Mouse (Mus musculus): ENCODE results near the gene Tmco4. TPM values are rescaled to one million over a fixed set of nuclear protein-coding genes. Genes with fewer than 3 reads are reported as not detected.

Tmco4 gene
- polyA plus RNA-seq, 1 experiment from 2014 or later: 5.5 TPM

DNA sequence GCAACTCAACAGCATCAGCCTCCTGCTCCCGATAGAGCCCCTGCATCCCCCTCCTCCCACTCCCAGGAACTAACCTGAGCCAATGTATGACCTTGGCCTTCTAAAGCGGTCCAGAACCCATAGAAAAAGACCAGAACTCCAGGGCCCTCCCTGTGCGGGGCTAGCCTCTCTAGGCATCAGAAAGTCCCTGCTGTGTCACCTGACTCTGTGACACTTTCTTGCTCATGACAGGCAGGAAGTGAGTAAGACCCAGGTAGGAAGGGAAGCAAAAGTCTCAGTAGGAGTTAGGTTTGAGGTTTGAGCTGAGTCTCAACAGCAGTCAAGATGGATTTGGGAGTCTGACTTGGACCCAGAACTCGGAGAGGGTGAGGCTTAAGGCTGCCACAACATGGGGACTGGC, 114.3 kb downstream of the Tmco4 start:
- Histone ChIP-seq H3K4me2 (no peak overlapping the region), H3K36me3 (peaks cover 15% of the 10 kb centered on the region), H3K4me3 (no peak overlapping the region), H3K27me3 (peaks cover 7% of the 10 kb centered on the region), H3K27ac (0 out of 2 replicates have a peak overlapping the region, but pooled peaks have one; percentile 11), H3K9ac (no peak overlapping the region), H3K9me3 (no peaks in the 10 kb centered on the region), H3K4me1 (peaks cover 47% of the 10 kb centered on the region)
- 68% methylated on average over 4 of the region's 4 CpGs for WGBS
- no peak for ATAC-seq (ENCODE audit: insufficient number of reproducible peaks, low FRiP score, low TSS enrichment, low read depth)

- peaks cover 12% of the 10 kb centered on the region for H3K36me3 ChIP-seq
- WGBS: 48% methylated on average over 9 of the region's 9 CpGs
- H3K27ac ChIP-seq: no peak overlapping the region
- peaks cover 45% of the 10 kb centered on the region for H3K4me1 ChIP-seq
- H3K4me3 ChIP-seq: no peak overlapping the region
- H3K4me2 ChIP-seq: 0 out of 2 replicates have a peak overlapping the region, but pooled peaks have one; percentile 7
- no peaks in the 10 kb centered on the region for H3K9me3 ChIP-seq
- peaks cover 13% of the 10 kb centered on the region for H3K27me3 ChIP-seq
- no peak for ATAC-seq (ENCODE audit: insufficient number of reproducible peaks, low FRiP score, low TSS enrichment, low read depth)
- no peak overlapping the region for H3K9ac ChIP-seq
Observed at GRCm38 (mm10) chr4:139088982-139089671, 116.4 kb downstream of the Tmco4 start.

GRCm38 (mm10) chr4:139090303-139090940, 117.7 kb downstream of the Tmco4 start:
- Histone ChIP-seq H3K9ac (no peak overlapping the region), H3K4me3 (peak overlapping the region; percentile 76), H3K27me3 (peaks cover 15% of the 10 kb centered on the region), H3K4me1 (peaks cover 48% of the 10 kb centered on the region), H3K27ac (peak overlapping the region; percentile 89; the same call in 1 of the 2 replicates), H3K9me3 (no peaks in the 10 kb centered on the region), H3K4me2 (peak overlapping the region; percentile 92), H3K36me3 (no peaks in the 10 kb centered on the region)
- 58% methylated on average over 15 of the region's 15 CpGs for WGBS
- ATAC-seq (ENCODE audit: insufficient number of reproducible peaks, low FRiP score, low TSS enrichment, low read depth): no peak

GRCm38 (mm10) chr4:139091066-139091465, 118.4 kb downstream of the Tmco4 start:
- peak overlapping the region; percentile 89 for H3K27ac ChIP-seq
- WGBS: 23% methylated on average over 7 of the region's 7 CpGs
- peak overlapping the region; percentile 92 for H3K4me2 ChIP-seq
- ATAC-seq (ENCODE audit: insufficient number of reproducible peaks, low FRiP score, low TSS enrichment, low read depth): no peak
- H3K27me3 ChIP-seq: peaks cover 15% of the 10 kb centered on the region
- H3K36me3 ChIP-seq: no peaks in the 10 kb centered on the region
- H3K4me1 ChIP-seq: peaks cover 52% of the 10 kb centered on the region
- H3K9ac ChIP-seq: peak overlapping the region; percentile 88
- no peaks in the 10 kb centered on the region for H3K9me3 ChIP-seq
- H3K4me3 ChIP-seq: peak overlapping the region; percentile 76

DNA sequence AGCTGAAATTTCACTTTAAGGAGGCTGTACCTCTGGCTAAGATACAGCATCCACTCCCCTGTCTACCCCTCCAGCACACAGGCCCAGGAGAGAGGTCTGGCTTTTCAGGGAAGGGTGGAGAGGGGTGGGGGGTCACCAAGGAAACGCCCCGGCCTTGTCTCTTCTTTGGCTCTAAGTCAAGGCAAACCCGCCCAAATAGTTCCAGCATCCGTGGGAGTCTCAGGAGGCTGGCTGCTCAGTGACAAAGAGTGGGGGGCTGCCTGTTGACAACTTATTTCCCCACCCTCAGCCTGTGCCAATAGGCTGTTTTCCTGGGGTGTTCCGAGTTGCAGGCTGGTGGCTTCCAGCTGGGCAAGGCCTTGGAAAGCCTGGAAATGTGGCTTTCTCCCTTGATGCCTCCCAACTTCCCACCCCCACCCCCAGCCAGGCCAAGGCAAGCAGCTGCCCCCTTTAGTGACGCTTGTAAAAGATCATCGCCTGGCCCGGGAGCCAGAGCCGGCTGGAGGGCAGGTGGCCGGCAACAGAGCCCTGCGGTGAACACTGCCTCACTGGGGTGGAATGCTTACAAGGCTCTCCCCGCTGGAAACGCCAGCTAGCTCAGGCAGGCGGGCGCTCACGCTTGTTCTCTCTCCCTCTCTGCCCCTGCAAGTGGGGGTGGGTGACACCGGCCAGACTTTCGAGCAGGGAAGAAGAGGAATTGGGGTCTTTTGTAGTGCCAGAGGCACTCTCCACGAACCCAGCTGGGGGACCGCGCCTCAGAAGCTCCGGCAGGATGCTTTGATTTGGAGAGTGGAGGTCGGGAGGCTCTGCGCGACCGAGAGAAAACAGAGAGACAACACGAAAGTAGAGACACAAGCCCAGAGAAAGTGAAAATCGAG, 119.0 kb downstream of the Tmco4 start:
- Histone ChIP-seq H3K27me3 (peaks cover 15% of the 10 kb centered on the region), H3K4me2 (peak overlapping the region; percentile 92), H3K36me3 (no peaks in the 10 kb centered on the region), H3K9ac (peak overlapping the region; percentile 88), H3K27ac (peak overlapping the region; percentile 89), H3K4me3 (peak overlapping the region; percentile 76), H3K9me3 (no peaks in the 10 kb centered on the region), H3K4me1 (peaks cover 55% of the 10 kb centered on the region)
- WGBS: 4% methylated on average over 28 of the region's 28 CpGs
- peak; percentile 40; the same call in 1 of the 2 replicates for ATAC-seq (ENCODE audit: insufficient number of reproducible peaks, low FRiP score, low TSS enrichment, low read depth)

GRCm38 (mm10) chr4:139092356-139093195, 119.9 kb downstream of the Tmco4 start, which contains the start of gene Nbl1:
Nbl1 (minus strand) TSS chr4:139092993.
- under 1% methylated on average over 87 of the region's 105 CpGs for WGBS
- H3K4me1 ChIP-seq: peaks cover 55% of the 10 kb centered on the region
- 0 out of 2 replicates have a peak, but pooled peaks have one; percentile 35 for ATAC-seq (ENCODE audit: insufficient number of reproducible peaks, low FRiP score, low TSS enrichment, low read depth)

GRCm38 (mm10) chr4:139093196-139093530, 120.5 kb downstream of the Tmco4 start:
- 22% methylated on average over 13 of the region's 13 CpGs for WGBS
- H3K27ac ChIP-seq: peak overlapping the region; percentile 89
- no peaks in the 10 kb centered on the region for H3K36me3 ChIP-seq
- H3K4me3 ChIP-seq: peak overlapping the region; percentile 76
- peak overlapping the region; percentile 88; the same call in 1 of the 2 replicates for H3K9ac ChIP-seq
- peaks cover 55% of the 10 kb centered on the region for H3K4me1 ChIP-seq
- peaks cover 15% of the 10 kb centered on the region for H3K27me3 ChIP-seq
- peak overlapping the region; percentile 92 for H3K4me2 ChIP-seq
- no peaks in the 10 kb centered on the region for H3K9me3 ChIP-seq
- ATAC-seq (ENCODE audit: insufficient number of reproducible peaks, low FRiP score, low TSS enrichment, low read depth): no peak

More at GRCm38 (mm10) chr4:139092356-139093195, 119.9 kb downstream of the Tmco4 start, which contains the start of gene Nbl1:
- H3K27me3 ChIP-seq: peaks cover 15% of the 10 kb centered on the region
- peak within 1 kb of the TSS; percentile 92 for H3K4me2 ChIP-seq
- H3K9me3 ChIP-seq: no peaks in the 10 kb centered on the region
- peak within 1 kb of the TSS; percentile 76 for H3K4me3 ChIP-seq
- peak within 1 kb of the TSS; percentile 89 for H3K27ac ChIP-seq
- H3K36me3 ChIP-seq: no peaks in the 10 kb centered on the region
- peak within 1 kb of the TSS; percentile 88 for H3K9ac ChIP-seq

- Histone ChIP-seq H3K27me3 (peaks cover 13% of the 10 kb centered on the region), H3K4me2 (no peak overlapping the region), H3K27ac (peak overlapping the region; percentile 8; the same call in 1 of the 2 replicates), H3K9ac (no peak overlapping the region), H3K36me3 (no peaks in the 10 kb centered on the region), H3K9me3 (no peaks in the 10 kb centered on the region), H3K4me3 (no peak overlapping the region), H3K4me1 (peaks cover 41% of the 10 kb centered on the region)
- WGBS: 13% methylated on average over 1 of the region's 1 CpGs
- ATAC-seq (ENCODE audit: insufficient number of reproducible peaks, low FRiP score, low TSS enrichment, low read depth): no peak
Observed at GRCm38 (mm10) chr4:139095406-139095805, 122.7 kb downstream of the Tmco4 start.

DNA sequence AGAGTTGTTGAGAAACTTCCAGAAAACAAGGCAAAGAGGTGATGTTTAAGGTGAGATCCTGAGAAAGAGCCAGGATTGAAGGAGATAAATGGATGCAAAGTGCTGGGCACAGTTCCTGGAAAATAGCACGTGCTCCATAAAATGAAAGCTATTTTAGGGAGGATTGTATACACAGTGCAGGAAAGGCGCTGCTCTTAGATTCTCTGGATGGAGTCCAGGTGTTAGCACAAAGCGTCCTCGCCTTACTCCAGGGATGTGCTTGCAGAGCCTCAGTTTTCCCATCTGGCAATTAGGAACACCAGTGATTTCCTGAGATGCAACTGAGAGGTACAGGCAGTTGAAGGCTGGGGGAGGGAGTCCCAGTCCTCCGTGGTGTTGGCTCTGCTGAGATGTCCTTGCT, 123.5 kb downstream of the Tmco4 start:
- ATAC-seq (ENCODE audit: insufficient number of reproducible peaks, low FRiP score, low TSS enrichment, low read depth): no peak
- H3K27me3 ChIP-seq: peaks cover 8% of the 10 kb centered on the region; the same call in 1 of the 2 replicates
- peaks cover 36% of the 10 kb centered on the region for H3K4me1 ChIP-seq
- H3K4me3 ChIP-seq: no peak overlapping the region
- no peak overlapping the region for H3K9ac ChIP-seq
- no peaks in the 10 kb centered on the region for H3K9me3 ChIP-seq
- H3K36me3 ChIP-seq: peaks cover 5% of the 10 kb centered on the region; the same call in 1 of the 2 replicates
- H3K4me2 ChIP-seq: no peak overlapping the region
- WGBS: 41% methylated on average over 5 of the region's 5 CpGs
- no peak overlapping the region for H3K27ac ChIP-seq

DNA sequence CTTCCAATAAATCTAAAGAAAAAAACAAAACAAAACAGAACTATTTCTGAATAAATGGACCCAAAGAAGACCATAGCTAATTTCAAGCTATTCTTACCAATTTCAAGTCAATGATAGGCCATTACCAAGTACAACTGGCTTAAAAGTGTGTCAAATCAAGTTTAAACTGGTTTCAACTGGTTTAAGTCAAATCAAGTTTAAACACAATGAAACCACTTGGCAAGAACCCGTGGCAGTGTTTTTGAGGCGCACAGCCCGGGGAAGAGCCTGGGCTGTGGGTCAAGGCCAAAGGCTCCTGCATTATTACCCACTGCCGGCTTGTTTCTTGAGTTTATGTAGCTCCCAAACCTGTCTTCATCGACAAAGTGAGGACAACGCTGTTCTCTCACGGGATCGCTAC, 127.6 kb downstream of the Tmco4 start:
- Histone ChIP-seq H3K27me3 (no peaks in the 10 kb centered on the region), H3K9ac (no peak overlapping the region), H3K4me3 (no peak overlapping the region), H3K27ac (no peak overlapping the region), H3K9me3 (no peaks in the 10 kb centered on the region), H3K4me1 (peaks cover 23% of the 10 kb centered on the region), H3K36me3 (peaks cover 34% of the 10 kb centered on the region), H3K4me2 (no peak overlapping the region)
- 89% methylated on average over 8 of the region's 8 CpGs for WGBS
- ATAC-seq (ENCODE audit: insufficient number of reproducible peaks, low FRiP score, low TSS enrichment, low read depth): no peak

DNA sequence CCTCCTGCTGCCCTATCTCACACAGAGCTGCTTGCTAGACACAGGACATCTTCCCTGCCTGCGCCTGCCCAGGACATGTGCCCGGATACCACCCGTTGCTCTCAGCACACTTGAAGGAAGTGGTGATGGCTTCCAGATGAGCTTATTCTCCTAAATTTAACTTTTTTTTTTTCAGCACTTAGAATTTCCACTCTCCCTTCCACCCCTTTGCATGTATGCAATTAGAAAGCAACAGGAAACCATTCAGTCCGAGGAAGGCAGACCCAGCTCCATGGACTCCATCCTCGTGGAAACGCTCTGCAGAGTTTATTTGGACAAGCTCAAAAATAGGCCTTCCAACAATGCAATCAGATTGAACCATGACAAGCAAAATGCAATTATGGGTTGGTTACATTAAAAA, 128.9 kb downstream of the Tmco4 start:
- H3K9me3 ChIP-seq: no peaks in the 10 kb centered on the region
- WGBS: 56% methylated on average over 6 of the region's 6 CpGs
- no peak for ATAC-seq (ENCODE audit: insufficient number of reproducible peaks, low FRiP score, low TSS enrichment, low read depth)
- no peak overlapping the region for H3K4me3 ChIP-seq
- H3K4me2 ChIP-seq: no peak overlapping the region
- no peak overlapping the region for H3K27ac ChIP-seq
- peaks cover 16% of the 10 kb centered on the region for H3K4me1 ChIP-seq
- peaks cover 34% of the 10 kb centered on the region for H3K36me3 ChIP-seq
- H3K27me3 ChIP-seq: no peaks in the 10 kb centered on the region
- H3K9ac ChIP-seq: no peak overlapping the region
